Mouse (Mus musculus): Measurements from ENCODE around the gene Osmr. TPM values are rescaled to one million over a fixed set of nuclear protein-coding genes. Genes with fewer than 3 reads are reported as not detected.

The Osmr gene
- total and polyA plus RNA-seq, 3 experiments = 7.5 to 11.9 (median 9.6) TPM

DNA sequence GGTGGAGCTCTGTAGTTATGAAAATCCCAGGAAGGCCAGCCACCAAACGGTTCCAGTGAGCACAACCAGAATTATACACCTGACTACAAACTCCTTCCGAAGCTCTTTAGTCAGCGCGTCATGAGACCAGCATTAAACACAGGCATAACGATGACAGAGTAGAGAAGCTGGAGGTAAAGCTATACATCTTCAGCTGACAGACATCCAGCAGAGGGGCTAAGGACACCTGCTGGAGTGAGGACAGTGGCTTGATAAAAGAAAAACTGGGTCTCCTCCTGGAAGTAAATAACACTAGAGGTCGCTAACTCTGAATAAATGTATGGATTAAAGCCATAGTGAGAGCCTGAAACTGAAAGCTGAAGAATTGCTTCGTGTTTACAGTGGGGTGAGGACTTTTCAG lies 81.9 kb downstream of the Osmr start:
- intact Hi-C loops (cut with DNase I) = no loop called here
- Histone ChIP-seq H3K4me1 (ENCODE audit: control insufficient read depth, insufficient read depth, low read length) (no peaks in the 10 kb centered on the region), H3K36me3 (ENCODE audit: control insufficient read depth, insufficient read depth, low read length) (peaks cover 4% of the 10 kb centered on the region), H3K27me3 (ENCODE audit: control insufficient read depth, insufficient read depth, low read length) (no peaks in the 10 kb centered on the region), H3K79me2 (replicated peaks; ENCODE audit: control insufficient read depth, insufficient read depth, low read length) (no peaks in the 10 kb centered on the region), H3K4me3 (no peak overlapping the region), H3K27ac (no peak overlapping the region), H3K9ac (ENCODE audit: low read depth, low read length) (no peak overlapping the region)
- 86% methylated on average over 7 of the region's 7 CpGs for WGBS
- DNase-seq = no peak
- TF ChIP-seq CTCF (IDR thresholded peaks at IDR 0.05) (no peak), EP300 (IDR thresholded peaks at IDR 0.05; ENCODE audit: insufficient read depth, low read depth, low read length) (no peak), POLR2A (IDR thresholded peaks at IDR 0.05; ENCODE audit: insufficient read depth, low read depth, low read length) (no peak)

DNA sequence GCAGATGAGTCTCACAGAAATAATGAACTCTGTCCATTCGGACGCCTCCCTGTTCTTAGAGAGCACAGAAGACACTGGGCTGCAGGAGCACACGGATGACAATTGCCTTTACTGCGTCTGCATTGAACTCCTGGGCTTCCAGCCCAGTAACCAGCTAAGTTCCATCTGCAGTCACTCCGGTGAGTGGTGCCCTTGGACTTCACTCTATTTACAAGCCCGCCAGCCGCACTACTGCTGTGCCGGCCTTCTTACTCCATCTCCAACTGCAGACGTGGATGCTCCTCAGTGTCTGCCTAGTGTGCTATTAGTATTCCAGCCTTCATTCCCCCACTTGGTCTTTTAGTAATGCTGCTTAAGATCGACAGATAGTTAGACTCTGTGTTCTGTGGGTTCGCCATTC lies 83.1 kb downstream of the Osmr start:
- Histone ChIP-seq H3K4me1 (ENCODE audit: control insufficient read depth, insufficient read depth, low read length) (no peaks in the 10 kb centered on the region), H3K79me2 (replicated peaks; ENCODE audit: control insufficient read depth, insufficient read depth, low read length) (no peaks in the 10 kb centered on the region), H3K27me3 (ENCODE audit: control insufficient read depth, insufficient read depth, low read length) (no peaks in the 10 kb centered on the region), H3K9ac (ENCODE audit: low read depth, low read length) (no peak overlapping the region), H3K36me3 (ENCODE audit: control insufficient read depth, insufficient read depth, low read length) (peaks cover 2% of the 10 kb centered on the region; the same call in 1 of the 2 replicates), H3K27ac (no peak overlapping the region), H3K4me3 (no peak overlapping the region)
- TF ChIP-seq EP300 (IDR thresholded peaks at IDR 0.05; ENCODE audit: insufficient read depth, low read depth, low read length) = no peak
- TF ChIP-seq CTCF (IDR thresholded peaks at IDR 0.05) = no peak
- TF ChIP-seq POLR2A (IDR thresholded peaks at IDR 0.05; ENCODE audit: insufficient read depth, low read depth, low read length) = no peak
- 91% methylated on average over 11 of the region's 11 CpGs for WGBS
- no peak for DNase-seq
- intact Hi-C loops (cut with DNase I) = no loop called here

DNA sequence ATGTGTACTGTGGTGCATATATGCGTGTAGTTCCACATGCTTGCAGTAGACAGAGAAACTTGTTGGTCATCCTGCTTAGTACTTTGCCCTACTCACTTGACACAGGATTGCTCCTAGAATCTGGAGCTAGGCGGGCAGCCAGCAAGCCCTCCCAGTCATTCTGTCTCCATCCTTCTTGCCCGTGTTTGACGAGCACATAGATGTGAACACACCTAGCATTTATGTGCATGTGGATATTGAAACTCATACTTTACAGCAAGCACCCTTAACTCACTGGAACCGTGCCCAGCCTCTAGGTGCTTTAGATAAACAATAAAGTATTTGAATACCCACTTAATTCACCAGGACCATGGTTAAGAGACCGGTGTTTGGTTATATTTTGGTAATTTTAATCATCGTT lies 84.8 kb downstream of the Osmr start:
- TF ChIP-seq POLR2A (IDR thresholded peaks at IDR 0.05; ENCODE audit: insufficient read depth, low read depth, low read length) (no peak), CTCF (IDR thresholded peaks at IDR 0.05) (no peak), EP300 (IDR thresholded peaks at IDR 0.05; ENCODE audit: insufficient read depth, low read depth, low read length) (no peak)
- Histone ChIP-seq H3K9ac (ENCODE audit: low read depth, low read length) (no peak overlapping the region), H3K36me3 (ENCODE audit: control insufficient read depth, insufficient read depth, low read length) (peaks cover 2% of the 10 kb centered on the region; the same call in 1 of the 2 replicates), H3K4me3 (no peak overlapping the region), H3K79me2 (replicated peaks; ENCODE audit: control insufficient read depth, insufficient read depth, low read length) (no peaks in the 10 kb centered on the region), H3K4me1 (ENCODE audit: control insufficient read depth, insufficient read depth, low read length) (no peaks in the 10 kb centered on the region), H3K27me3 (ENCODE audit: control insufficient read depth, insufficient read depth, low read length) (no peaks in the 10 kb centered on the region), H3K27ac (no peak overlapping the region)
- WGBS = 83% methylated on average over 7 of the region's 7 CpGs
- intact Hi-C loops (cut with DNase I) = no loop called here
- no peak for DNase-seq

- no peak for DNase-seq
- TF ChIP-seq EP300 (IDR thresholded peaks at IDR 0.05; ENCODE audit: insufficient read depth, low read depth, low read length) (no peak), CTCF (IDR thresholded peaks at IDR 0.05) (no peak), POLR2A (IDR thresholded peaks at IDR 0.05; ENCODE audit: insufficient read depth, low read depth, low read length) (no peak)
- H3K36me3 ChIP-seq (ENCODE audit: control insufficient read depth, insufficient read depth, low read length) = peaks cover 2% of the 10 kb centered on the region; the same call in 1 of the 2 replicates
- intact Hi-C loops (cut with DNase I) = no loop called here
- no peaks in the 10 kb centered on the region for H3K79me2 ChIP-seq (replicated peaks; ENCODE audit: control insufficient read depth, insufficient read depth, low read length)
- 94% methylated on average over 10 of the region's 10 CpGs for WGBS
- H3K27ac ChIP-seq = no peak overlapping the region
- no peaks in the 10 kb centered on the region for H3K27me3 ChIP-seq (ENCODE audit: control insufficient read depth, insufficient read depth, low read length)
- H3K9ac ChIP-seq (ENCODE audit: low read depth, low read length) = no peak overlapping the region
- H3K4me3 ChIP-seq = no peak overlapping the region
- no peaks in the 10 kb centered on the region for H3K4me1 ChIP-seq (ENCODE audit: control insufficient read depth, insufficient read depth, low read length)
Measured at GRCm38 (mm10) chr15:6787236-6787635, 87.5 kb downstream of the Osmr start.

- 92% methylated on average over 10 of the region's 10 CpGs for WGBS
- H3K4me1 ChIP-seq (ENCODE audit: control insufficient read depth, insufficient read depth, low read length) = no peaks in the 10 kb centered on the region
- H3K36me3 ChIP-seq (ENCODE audit: control insufficient read depth, insufficient read depth, low read length) = no peaks in the 10 kb centered on the region
- DNase-seq = no peak
- intact Hi-C loops (cut with DNase I) = no loop called here
- TF ChIP-seq POLR2A (IDR thresholded peaks at IDR 0.05; ENCODE audit: insufficient read depth, low read depth, low read length) (no peak), CTCF (IDR thresholded peaks at IDR 0.05) (no peak), EP300 (IDR thresholded peaks at IDR 0.05; ENCODE audit: insufficient read depth, low read depth, low read length) (no peak)
- no peaks in the 10 kb centered on the region for H3K79me2 ChIP-seq (replicated peaks; ENCODE audit: control insufficient read depth, insufficient read depth, low read length)
- no peak overlapping the region for H3K27ac ChIP-seq
- H3K9ac ChIP-seq (ENCODE audit: low read depth, low read length) = no peak overlapping the region
- no peaks in the 10 kb centered on the region for H3K27me3 ChIP-seq (ENCODE audit: control insufficient read depth, insufficient read depth, low read length)
- H3K4me3 ChIP-seq = no peak overlapping the region
Measured at GRCm38 (mm10) chr15:6786212-6786611, 88.6 kb downstream of the Osmr start.

DNA sequence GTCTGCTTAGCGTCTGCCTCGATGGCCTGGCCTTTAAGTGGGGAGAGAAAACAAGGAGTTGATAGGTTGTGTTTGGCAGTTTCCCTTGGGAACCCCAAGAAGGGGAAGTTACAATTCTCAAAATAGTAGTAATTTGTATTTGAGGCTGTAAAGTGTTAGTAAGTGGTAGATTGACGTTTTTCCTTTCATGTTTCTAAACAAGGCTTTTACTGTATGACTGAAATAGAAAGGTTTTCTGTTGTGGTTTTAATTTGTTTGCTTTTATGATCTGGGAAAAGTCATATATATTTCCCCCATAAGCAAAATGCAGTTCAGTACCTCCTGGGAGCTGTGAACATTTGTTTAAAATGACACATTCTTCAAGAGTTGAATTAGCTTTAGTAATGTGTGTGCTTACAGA lies 102.5 kb downstream of the Osmr start:
- no peak for DNase-seq
- WGBS = 84% methylated on average over 3 of the region's 3 CpGs

More for the DNA sequence above, 102.5 kb downstream of the Osmr start:
- Histone ChIP-seq H3K9ac (ENCODE audit: low read depth, low read length) (no peak overlapping the region), H3K79me2 (replicated peaks; ENCODE audit: control insufficient read depth, insufficient read depth, low read length) (no peaks in the 10 kb centered on the region), H3K27me3 (ENCODE audit: control insufficient read depth, insufficient read depth, low read length) (no peaks in the 10 kb centered on the region), H3K4me1 (ENCODE audit: control insufficient read depth, insufficient read depth, low read length) (no peaks in the 10 kb centered on the region), H3K36me3 (ENCODE audit: control insufficient read depth, insufficient read depth, low read length) (peaks cover 4% of the 10 kb centered on the region), H3K27ac (no peak overlapping the region), H3K4me3 (no peak overlapping the region)
- no peak for TF ChIP-seq POLR2A (IDR thresholded peaks at IDR 0.05; ENCODE audit: insufficient read depth, low read depth, low read length)
- no peak for TF ChIP-seq CTCF (IDR thresholded peaks at IDR 0.05)
- no peak for TF ChIP-seq EP300 (IDR thresholded peaks at IDR 0.05; ENCODE audit: insufficient read depth, low read depth, low read length)
- intact Hi-C loops (cut with DNase I) = no loop called here

Other genes with a start within 250 kb of the Osmr start
- gene Rictor, start 166.6 kb downstream of the Osmr start, total RNA-seq (2021) = 10 to 100 TPM; 11.0 to 13.0 TPM
- 3.6 and 7.5 TPM in 2 replicates for gene Rictor, start 166.6 kb downstream of the Osmr start, polyA plus RNA-seq (2012; rRNA removed)
- 10 to 100 TPM; 56.2 to 62.9 TPM for gene Lifr, start 215.6 kb upstream of the Osmr start, total RNA-seq (2021)
- 16.8 and 18.1 TPM in 2 replicates for gene Lifr, start 215.6 kb upstream of the Osmr start, polyA plus RNA-seq (2012; rRNA removed)